Mouse (Mus musculus) megakaryocyte progenitor cell, adult 5-6 weeks (primary cell): Measurements from ENCODE around the gene Fmo6. TPM values are rescaled to one million over a fixed set of nuclear protein-coding genes. Genes with fewer than 3 reads are reported as not detected.

Source experiments
- ATAC-seq: replicated peaks from 2 replicates; pipeline ENCODE4 v1.8.0; 2016; ENCODE audit warnings: mild to moderate bottlenecking, moderate TSS enrichment, inconsistent platforms; ENCODE audit not compliant: poor library complexity
- total RNA-seq, 2 experiments: library from RNA; stranded (forward) in 1 of 2; stranded (reverse) in 1 of 2; fragments of 157-497, 149-512 nt in 1 of 2; fragments of 200-1000 nt in 1 of 2; gene quantifications; 2 replicates each; pipeline versions ENCODE4 v1.2.3 to v1.2.4; 2015 to 2017

Gene Fmo6
- total RNA-seq (2015): not detected in 2 replicates
- total RNA-seq (2017): not detected in 2 replicates

DNA sequence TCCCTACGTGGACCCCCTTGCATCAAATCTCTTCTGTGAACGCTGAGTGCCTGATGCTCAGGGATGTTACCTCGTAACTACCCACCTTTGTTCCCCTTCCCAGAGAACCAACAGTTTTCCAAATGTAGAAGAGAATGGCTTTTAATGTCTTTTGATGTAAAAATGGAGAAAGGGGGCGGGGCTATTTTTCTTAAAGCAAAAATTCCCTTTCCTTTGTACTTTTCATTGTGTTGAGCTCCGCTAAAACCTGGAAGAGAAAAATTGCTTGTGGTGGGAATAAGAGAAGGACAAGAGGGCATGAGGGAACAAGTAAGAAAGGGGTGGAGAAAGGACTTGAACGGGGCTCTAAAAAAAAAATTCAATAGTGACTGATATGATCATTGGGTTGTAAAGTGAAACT lies at the start of gene Fmo6:
Gene Fmo6 (minus strand): TSS at position 101 of the 400 bp plus-strand sequence.
- ATAC-seq: no peak

GRCm38 (mm10) chr1:162986777-162987176 lies 49.5 kb upstream of the Fmo6 start:
- ATAC-seq: no peak

DNA sequence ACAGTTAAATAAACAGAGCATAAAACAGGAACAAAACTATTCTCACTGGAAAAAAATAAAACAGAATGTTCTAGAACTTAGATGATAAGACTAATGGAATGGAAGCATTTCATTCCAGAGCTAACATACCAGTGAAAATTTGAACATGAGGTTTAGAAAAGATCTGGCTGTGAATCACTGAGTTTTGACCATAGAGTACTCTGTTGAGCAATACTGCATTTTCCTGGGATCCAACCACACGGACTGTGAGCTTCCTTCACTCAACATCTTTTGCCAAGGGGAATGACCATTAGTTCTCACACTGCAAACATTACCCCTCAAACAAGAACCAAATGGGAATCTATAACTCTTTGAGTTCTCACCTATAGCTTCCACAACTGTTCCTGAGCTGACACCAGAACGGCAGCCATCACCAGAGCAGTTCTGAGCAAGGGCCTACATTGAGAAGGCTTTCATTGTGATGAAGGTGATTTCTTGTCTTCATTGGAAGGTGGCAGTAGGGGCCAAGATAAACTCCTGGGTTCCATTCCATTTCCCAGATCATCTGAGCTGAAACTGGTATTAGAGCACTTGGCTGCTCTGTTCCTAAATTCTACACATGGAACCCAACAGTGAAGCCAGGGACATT lies 48.9 kb upstream of the Fmo6 start:
- no peak for ATAC-seq

DNA sequence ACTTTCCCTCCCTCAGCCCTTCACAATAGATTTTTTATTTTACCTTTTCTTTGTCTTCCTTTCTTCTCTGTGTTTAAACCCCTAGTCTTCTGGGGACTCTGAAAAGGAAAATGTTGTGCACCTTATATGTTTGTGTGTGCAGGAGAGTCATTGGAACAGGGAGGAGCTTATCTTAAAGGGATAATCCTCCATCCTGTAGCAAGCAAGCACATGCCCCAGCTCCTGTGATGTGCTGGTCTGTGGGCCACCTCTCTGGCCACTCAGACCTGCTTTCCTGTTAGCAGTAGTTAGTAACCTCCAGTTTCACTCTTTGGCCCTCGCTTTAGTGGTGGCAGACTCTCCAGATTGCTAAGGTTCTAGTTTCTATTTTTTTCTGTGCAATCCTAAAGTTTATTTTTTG lies 47.1 kb upstream of the Fmo6 start, which contains the start of gene Fmo3:
Gene Fmo3 (minus strand): TSS at position 101 of the 400 bp plus-strand sequence.
- no peak for ATAC-seq

GRCm38 (mm10) chr1:162963556-162963955 lies 26.2 kb upstream of the Fmo6 start:
- ATAC-seq: no peak

DNA sequence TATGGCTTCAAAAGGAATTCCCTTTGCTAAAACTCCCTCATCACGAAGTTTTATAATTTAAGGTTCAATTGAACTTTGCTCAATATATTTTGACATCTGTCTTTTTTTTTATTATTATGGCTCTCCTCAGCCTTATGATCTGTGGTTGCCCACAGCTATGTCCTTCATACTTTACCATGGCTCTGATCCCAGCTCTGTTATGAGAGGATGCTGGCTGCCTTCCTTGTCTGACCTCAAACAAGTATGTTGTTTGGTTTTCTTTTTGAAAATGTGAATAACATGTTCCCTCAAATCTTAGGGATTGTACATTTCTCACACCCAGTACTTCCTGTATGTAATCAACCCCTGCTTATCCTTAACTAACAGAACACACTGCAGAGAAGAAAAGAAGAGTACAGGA lies 20.1 kb upstream of the Fmo6 start:
- ATAC-seq: no peak

DNA sequence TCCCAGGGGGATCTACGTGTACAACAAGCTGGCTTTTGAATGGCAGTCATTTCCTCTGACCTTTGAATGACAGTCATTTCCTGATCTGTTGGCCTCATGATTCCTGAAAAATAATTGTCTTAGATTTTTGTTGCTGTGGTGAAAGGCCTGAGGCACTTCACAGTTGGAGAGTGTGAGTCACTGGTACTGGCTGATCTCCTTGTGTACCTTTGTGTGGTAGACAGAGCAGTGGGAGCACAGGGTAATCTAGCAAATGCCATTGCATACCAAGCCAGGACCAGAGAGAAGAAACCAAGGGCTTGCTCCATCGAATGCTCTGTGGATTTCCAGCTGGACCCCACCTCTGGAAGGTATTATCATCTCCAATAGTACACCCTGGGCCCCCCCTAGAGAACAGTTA lies 15.8 kb upstream of the Fmo6 start:
- ATAC-seq: no peak

- no peak for ATAC-seq
Measured at GRCm38 (mm10) chr1:162949763-162950162, 12.4 kb upstream of the Fmo6 start.

- no peak for ATAC-seq
Measured at GRCm38 (mm10) chr1:162947934-162948333, 10.6 kb upstream of the Fmo6 start.

DNA sequence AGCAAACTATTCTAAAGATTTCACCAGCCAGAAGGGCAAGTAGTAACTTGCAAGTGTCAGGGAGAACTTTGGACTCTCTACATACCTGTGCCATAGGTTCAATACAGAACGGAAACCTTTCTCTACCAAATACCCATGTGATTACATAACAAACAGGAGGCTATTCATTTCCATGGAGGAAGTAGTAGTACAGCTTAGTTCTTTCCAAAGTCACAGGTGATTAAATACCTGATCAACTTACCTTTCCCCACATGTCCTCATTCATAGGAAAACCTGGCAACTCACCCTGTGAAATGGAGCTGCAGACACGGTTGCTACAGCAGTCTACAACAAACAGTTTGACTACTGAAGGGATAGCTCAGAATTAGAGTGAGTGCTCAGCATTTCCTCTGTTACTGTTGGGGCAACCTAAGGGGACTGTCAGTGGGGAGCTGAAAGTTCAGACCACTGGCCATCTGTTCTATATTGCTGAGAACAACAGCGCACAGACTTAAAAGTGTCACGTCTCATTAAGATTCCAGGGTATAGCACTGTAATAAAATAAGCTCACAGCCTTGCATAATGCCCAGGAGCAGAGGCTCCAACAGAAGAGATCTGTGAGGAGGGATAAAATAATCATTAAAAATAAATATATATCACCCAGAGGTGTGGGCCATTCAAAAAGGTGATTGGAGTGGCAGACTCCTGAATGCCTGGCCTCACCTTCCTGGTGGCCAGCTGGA lies 9.7 kb upstream of the Fmo6 start:
- no peak for ATAC-seq

DNA sequence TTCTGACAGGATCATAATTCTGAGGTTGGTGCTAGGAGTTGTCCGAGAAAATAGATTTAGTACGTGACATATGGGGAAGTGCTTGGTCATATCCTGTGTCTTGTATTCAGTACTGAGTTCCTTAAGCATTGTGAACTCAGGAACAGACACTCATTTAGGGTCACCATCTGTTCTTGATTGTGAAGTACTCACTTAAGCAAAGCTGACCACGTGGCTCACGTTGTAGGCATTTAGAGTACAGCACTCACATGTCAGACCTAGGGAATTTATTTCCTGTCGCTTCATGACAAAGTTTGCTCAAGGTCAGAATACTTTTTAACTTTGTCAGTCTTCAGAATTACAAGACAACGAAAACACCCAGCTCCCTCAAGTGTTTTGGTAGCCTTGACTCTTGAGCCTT lies 6.4 kb upstream of the Fmo6 start:
- ATAC-seq: 0 out of 2 replicates have a peak, but pooled peaks have one; percentile 26

DNA sequence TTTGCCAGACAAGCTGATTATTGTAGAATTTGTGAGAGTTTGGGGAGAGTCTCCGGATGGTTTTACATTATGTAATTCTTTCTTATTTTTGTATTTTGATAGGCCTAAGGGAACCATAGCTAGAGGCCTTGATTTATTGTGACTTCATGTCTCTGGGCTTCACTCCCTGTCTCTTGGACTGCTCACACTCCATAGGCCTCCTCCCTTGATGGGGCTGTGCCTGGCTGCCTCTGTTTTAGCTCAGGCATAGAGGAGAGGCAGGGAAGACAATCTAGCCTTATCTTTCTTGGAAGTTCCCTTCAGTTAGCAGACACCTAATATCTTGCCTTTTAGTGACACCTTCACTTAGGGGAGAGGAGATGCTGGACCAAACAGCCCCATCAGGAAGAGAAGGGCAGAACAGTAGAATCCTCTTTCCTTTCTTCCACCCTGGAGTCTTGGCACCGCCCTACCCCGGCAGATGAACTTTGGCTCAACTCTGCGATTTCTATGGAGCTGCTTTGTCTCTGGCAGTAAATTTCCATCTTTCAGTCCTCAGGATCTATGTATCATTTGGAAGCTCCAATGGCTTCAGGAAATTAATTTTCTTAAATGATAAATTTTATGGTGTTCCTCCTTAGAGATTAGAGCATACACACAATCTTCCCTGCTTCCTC lies 1.5 kb upstream of the Fmo6 start:
- no peak for ATAC-seq

GRCm38 (mm10) chr1:162937970-162938695 lies 818 bp upstream of the Fmo6 start:
- ATAC-seq: no peak

GRCm38 (mm10) chr1:162934374-162935012 lies 2.8 kb downstream of the Fmo6 start:
- no peak for ATAC-seq

- ATAC-seq: no peak
Measured at GRCm38 (mm10) chr1:162932386-162932785, 4.9 kb downstream of the Fmo6 start.

DNA sequence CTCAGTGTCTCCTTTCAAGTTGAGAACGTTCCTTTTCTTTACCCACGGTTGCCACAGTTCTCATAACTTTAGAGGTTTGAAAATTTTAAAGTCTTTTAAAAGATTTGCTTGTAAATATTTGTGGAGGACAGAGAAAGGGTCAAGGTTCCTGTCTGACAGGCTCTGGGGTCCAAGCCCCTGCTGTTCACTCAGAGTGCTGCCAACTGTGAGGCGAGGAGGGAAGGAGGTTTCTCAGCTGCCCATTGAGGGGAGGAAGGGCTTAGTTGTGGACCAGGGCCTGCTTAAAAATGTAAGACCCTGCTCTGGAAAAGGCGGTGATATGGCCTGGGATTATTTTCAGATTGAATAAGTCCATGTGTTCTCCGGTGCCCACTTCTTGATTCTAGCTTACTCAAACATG lies 5.4 kb downstream of the Fmo6 start:
- ATAC-seq: no peak

DNA sequence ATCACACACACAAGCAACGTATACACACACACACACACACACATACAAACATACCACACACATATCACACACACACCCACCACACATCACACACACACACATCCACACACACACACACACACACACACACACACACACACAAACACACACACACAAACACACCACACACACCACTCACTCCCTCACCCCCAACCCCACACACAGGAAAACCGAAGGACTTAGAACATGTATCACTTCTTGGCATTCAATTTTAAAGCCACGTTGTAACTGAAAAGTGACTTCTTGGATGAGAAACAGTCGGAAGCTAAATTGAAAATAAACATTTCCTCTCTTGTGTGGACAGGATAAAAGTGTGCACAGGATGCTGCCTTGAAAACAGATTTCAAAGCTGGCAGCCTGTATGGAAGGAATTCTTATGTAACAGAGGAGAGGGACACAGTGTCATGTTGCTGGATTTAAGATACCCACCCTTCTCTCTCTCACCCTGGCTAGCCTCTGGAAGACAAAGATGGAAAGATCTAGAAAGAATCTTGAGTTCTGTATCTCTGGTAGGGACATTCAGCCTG lies 5.9 kb downstream of the Fmo6 start:
- no peak for ATAC-seq

DNA sequence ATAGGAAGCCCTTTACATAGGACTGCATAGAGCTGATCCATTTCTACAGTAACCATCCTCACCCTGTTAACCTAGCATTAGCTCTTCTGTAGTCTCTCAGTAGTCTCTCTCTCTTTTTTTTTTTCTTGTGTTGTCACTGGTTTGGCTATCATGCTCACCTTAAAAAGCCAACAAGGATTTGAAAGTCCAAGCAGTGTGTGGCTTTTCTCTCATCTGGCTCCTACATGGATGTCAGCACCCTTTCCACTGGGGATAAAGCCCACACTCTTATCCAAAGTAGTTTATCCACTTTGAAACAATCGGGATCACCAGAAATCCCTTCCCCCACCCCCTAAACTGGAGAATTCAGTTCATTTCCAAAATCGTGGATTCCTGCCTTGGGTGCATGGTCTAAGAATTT lies 6.7 kb downstream of the Fmo6 start:
- no peak for ATAC-seq

GRCm38 (mm10) chr1:162929146-162929545 lies 8.2 kb downstream of the Fmo6 start:
- ATAC-seq: no peak

DNA sequence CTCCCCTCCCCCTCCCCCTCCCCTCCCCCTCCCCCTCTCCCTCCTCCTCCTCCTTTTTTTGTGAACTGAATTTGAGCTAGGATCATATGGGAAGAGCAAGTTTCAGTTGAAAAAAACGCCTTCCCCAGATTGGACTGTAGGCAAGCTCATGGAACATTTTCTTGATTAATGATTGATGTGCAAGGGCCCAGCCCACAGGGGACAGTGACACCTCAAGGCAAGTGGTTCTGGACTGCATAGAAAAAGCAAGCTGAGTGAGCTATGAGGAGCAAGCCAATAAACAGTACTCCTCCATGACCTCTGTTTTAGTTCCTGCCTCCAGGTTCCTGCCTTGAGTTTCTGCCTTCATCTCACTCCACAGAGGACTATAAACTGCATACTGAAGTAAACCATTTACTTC lies 12.2 kb downstream of the Fmo6 start:
- ATAC-seq: no peak

GRCm38 (mm10) chr1:162916661-162917060 lies 20.7 kb downstream of the Fmo6 start:
- no peak for ATAC-seq
